Mouse (Mus musculus): ENCODE measurements around the gene Spdl1. TPM values are rescaled to one million over a fixed set of nuclear protein-coding genes. Genes with fewer than 3 reads are reported as not detected.

Spdl1 gene
- total and polyA plus RNA-seq, 3 experiments, result 45.2 to 72.8 (median 61.1) TPM

GRCm38 (mm10) chr11:34771221-34771986 lies 62.0 kb downstream of the Spdl1 start (continued):
- TF ChIP-seq BHLHE40 (IDR thresholded peaks at IDR 0.05; ENCODE audit: low read depth, low read length), result peak; percentile 96

GRCm38 (mm10) chr11:34770666-34771065 lies 62.8 kb downstream of the Spdl1 start:
- Histone ChIP-seq H3K27ac (ENCODE audit: insufficient read depth, low read depth) (peak overlapping the region; percentile 71), H3K27me3 (replicated peaks) (no peaks in the 10 kb centered on the region), H3K4me3 (replicated peaks in 1 of 3; ENCODE audit: low read depth in 2 of 3, low read length in 2 of 3, poor library complexity in 1 of 3) (peak overlapping the region in 2 of 3 experiments; percentile 10 to 28), H3K9ac (ENCODE audit: insufficient read depth, low read depth) (peak overlapping the region; percentile 34; the same call in 1 of the 2 replicates), H3K36me3 (replicated peaks in 1 of 2; ENCODE audit: control insufficient read depth in 1 of 2, insufficient read depth in 1 of 2, low read length in 1 of 2) (peaks cover 23 to 65% of the 10 kb centered on the region in 2 experiments), H3K4me1 (ENCODE audit: control insufficient read depth in 1 of 2, insufficient read depth in 2 of 2) (peaks cover 50 to 92% of the 10 kb centered on the region in 2 experiments), H3K4me2 (ENCODE audit: insufficient read depth, low read depth, poor library complexity, severe bottlenecking) (peak overlapping the region; percentile 77), H3K79me2 (replicated peaks; ENCODE audit: control insufficient read depth, extremely low read depth, insufficient read depth, poor library complexity, severe bottlenecking) (peaks cover 97% of the 10 kb centered on the region), H3K9me3 (replicated peaks; ENCODE audit: low read length) (peaks cover 9% of the 10 kb centered on the region)
- in situ Hi-C loops (cut with MboI; ENCODE audit: low pct_ligation_motif_present, low pct_unique_long_range_greater_than_20kb, low sequenced_read_pairs), result loop anchor here (5.0 kb wide), 1 partner anchor 43 kb away; no protein-coding TSS in a partner anchor
- no peak for DNase-seq (ENCODE audit: extremely low read depth)
- TF ChIP-seq POLR2AphosphoS2 (IDR thresholded peaks at IDR 0.05; ENCODE audit: low read depth, low read length) (0 out of 2 replicates have a peak, but pooled peaks have one; percentile 8), SIN3A (IDR thresholded peaks at IDR 0.05; ENCODE audit: low read length) (peak; percentile 1; the same call in 1 of the 2 replicates), NELFE (IDR thresholded peaks at IDR 0.05; ENCODE audit: low read depth, low read length) (no peak), MEF2A (IDR thresholded peaks at IDR 0.05; ENCODE audit: borderline replicate concordance, low read depth, low read length) (0 out of 2 replicates have a peak, but pooled peaks have one; percentile 39), TCF12 (IDR thresholded peaks at IDR 0.05; ENCODE audit: low read depth, low read length) (no peak), EP300 (IDR thresholded peaks at IDR 0.05; ENCODE audit: low read length) (peak; percentile 61; the same call in 1 of the 2 replicates), MAX (IDR thresholded peaks at IDR 0.05; ENCODE audit: low read length) (peak; percentile 15; the same call in 1 of the 2 replicates), ETS1 (conservative IDR thresholded peaks at IDR 0.05; ENCODE audit: low read depth, low read length) (0 out of 2 replicates have a peak, but pooled peaks have one; percentile 10), ZNF384 (IDR thresholded peaks at IDR 0.05; ENCODE audit: low read depth, low read length) (peak; percentile 53), MAFK (IDR thresholded peaks at IDR 0.05; ENCODE audit: insufficient replicate concordance, low read length) (no peak)
- dilution Hi-C loops (cut with MboI; ENCODE audit: extremely low pct_ligation_motif_present, extremely low pct_unique_long_range_greater_than_20kb, low sequenced_read_pairs), result no loop called here

- DNase-seq (ENCODE audit: extremely low read depth), result no peak
- peak overlapping the region; percentile 71 for H3K27ac ChIP-seq (ENCODE audit: insufficient read depth, low read depth)
- no peak overlapping the region for H3K4me3 ChIP-seq (replicated peaks in 1 of 3; ENCODE audit: low read depth in 2 of 3, low read length in 2 of 3, poor library complexity in 1 of 3)
- peaks cover 43 to 92% of the 10 kb centered on the region in 2 experiments for H3K4me1 ChIP-seq (ENCODE audit: control insufficient read depth in 1 of 2, insufficient read depth in 2 of 2)
- H3K9ac ChIP-seq (ENCODE audit: insufficient read depth, low read depth), result no peak overlapping the region
- H3K79me2 ChIP-seq (replicated peaks; ENCODE audit: control insufficient read depth, extremely low read depth, insufficient read depth, poor library complexity, severe bottlenecking), result peaks cover 97% of the 10 kb centered on the region
- in situ Hi-C loops (cut with MboI; ENCODE audit: low pct_ligation_motif_present, low pct_unique_long_range_greater_than_20kb, low sequenced_read_pairs), result loop anchor here (5.0 kb wide), 1 partner anchor 43 kb away; no protein-coding TSS in a partner anchor
- H3K9me3 ChIP-seq (replicated peaks; ENCODE audit: low read length), result peaks cover 9% of the 10 kb centered on the region
- H3K27me3 ChIP-seq (replicated peaks), result no peaks in the 10 kb centered on the region
- TF ChIP-seq MYC (IDR thresholded peaks at IDR 0.05; ENCODE audit: low read depth, low read length) (0 out of 2 replicates have a peak, but pooled peaks have one; percentile 23), RAD21 (IDR thresholded peaks at IDR 0.05; ENCODE audit: low read depth, low read length) (no peak), NELFE (IDR thresholded peaks at IDR 0.05; ENCODE audit: low read depth, low read length) (no peak)
- H3K4me2 ChIP-seq (ENCODE audit: insufficient read depth, low read depth, poor library complexity, severe bottlenecking), result no peak overlapping the region
- H3K36me3 ChIP-seq (replicated peaks in 1 of 2; ENCODE audit: control insufficient read depth in 1 of 2, insufficient read depth in 1 of 2, low read length in 1 of 2), result peaks cover 24 to 68% of the 10 kb centered on the region in 2 experiments
- dilution Hi-C loops (cut with MboI; ENCODE audit: extremely low pct_ligation_motif_present, extremely low pct_unique_long_range_greater_than_20kb, low sequenced_read_pairs), result no loop called here
Measured at GRCm38 (mm10) chr11:34769946-34770345, 63.5 kb downstream of the Spdl1 start.

Data from CH12.LX (cell line).